Mouse (Mus musculus) embryonic fibroblast, embryonic 13.5 days (primary cell): ENCODE measurements around the gene Kpna1.

ENCODE experiments used
- CTCF ChIP-seq: IDR thresholded peaks from 2 replicates; pipeline ENCODE4 v1.5.1; 2011; ENCODE audit warnings: mild to moderate bottlenecking, control low read depth, low read length, moderate library complexity, borderline replicate concordance; ENCODE audit not compliant: insufficient read depth
- POLR2A ChIP-seq: IDR thresholded peaks from 2 replicates; pipeline ENCODE4 v1.6.1; 2011; ENCODE audit warnings: low read depth, mild to moderate bottlenecking, control low read depth, low read length, moderate library complexity

DNA sequence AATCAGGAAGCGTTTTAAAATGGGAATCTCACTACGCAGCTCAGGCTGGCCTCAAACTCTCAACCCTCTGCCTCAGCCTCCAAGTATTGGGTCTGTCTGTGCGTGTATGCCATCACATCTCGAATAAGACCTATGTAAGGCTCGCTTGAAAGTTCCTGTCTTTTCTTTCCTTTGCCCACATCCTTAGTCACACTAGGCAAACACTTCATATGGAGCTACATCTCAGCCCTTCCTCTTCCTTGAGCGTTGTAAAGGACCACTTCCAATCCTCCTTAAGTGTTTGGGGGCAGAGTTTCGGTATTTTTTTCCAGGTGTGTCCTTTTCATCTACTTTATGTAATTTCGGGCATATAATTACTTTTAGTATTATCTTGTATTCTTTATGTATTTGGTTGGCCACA, 76.4 kb downstream of the Kpna1 start:
- TF ChIP-seq POLR2A (no peak), CTCF (no peak)
